Mouse (Mus musculus): ENCODE measurements around the gene P2rx1. TPM values are rescaled to one million over a fixed set of nuclear protein-coding genes. Genes with fewer than 3 reads are reported as not detected.

Gene P2rx1
- polyA plus RNA-seq, 1 experiment: 0.54 TPM

DNA sequence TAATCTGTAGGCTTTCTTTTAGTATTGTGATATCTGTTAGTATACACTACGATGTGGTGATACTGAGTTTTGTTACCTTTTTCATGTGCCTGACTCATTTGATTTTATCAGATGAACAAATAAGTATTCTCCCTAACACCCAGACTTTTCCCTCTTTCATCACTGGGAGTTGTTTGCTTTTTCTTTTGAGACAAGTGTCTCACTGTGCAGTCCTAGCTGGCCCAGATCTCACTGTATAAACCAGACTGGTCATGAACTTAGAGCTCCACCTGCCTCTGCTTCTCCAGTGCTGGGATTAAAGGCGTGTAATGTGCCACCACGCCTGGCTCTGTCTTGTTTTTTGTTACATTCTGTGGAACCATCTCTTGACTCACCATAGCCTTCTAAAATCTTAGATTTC lies 60.7 kb downstream of the P2rx1 start:
- no peak for DNase-seq (ENCODE audit: extremely low spot score in 1 of 2, low spot score in 1 of 2)

GRCm38 (mm10) chr11:73061413-73061812 lies 62.5 kb downstream of the P2rx1 start:
- no peak for DNase-seq (ENCODE audit: extremely low spot score in 1 of 2, low spot score in 1 of 2)

Other genes starting within 250 kb of the P2rx1 start
- 13.8 and 14.0 TPM in 2 replicates for gene Cyb5d2, start 203.0 kb upstream of the P2rx1 start, polyA plus RNA-seq (2012; rRNA removed)
- gene Zzef1, start 202.9 kb upstream of the P2rx1 start, polyA plus RNA-seq (2012; rRNA removed): 29.9 and 32.3 TPM in 2 replicates
- gene Atp2a3, start 37.9 kb upstream of the P2rx1 start, polyA plus RNA-seq (2012; rRNA removed): 4.9 and 5.9 TPM in 2 replicates
- gene Camkk1, start 19.9 kb downstream of the P2rx1 start, polyA plus RNA-seq (2012; rRNA removed): 65.4 and 65.7 TPM in 2 replicates
- 7.5 and 7.7 TPM in 2 replicates for gene Ncbp3, start 48.7 kb downstream of the P2rx1 start, polyA plus RNA-seq (2012; rRNA removed)
- gene Itgae, start 91.5 kb downstream of the P2rx1 start, polyA plus RNA-seq (2012; rRNA removed): 0.17 and 0.18 TPM in 2 replicates
- 0.15 and 0.24 TPM in 2 replicates for gene Haspin, start 139.2 kb downstream of the P2rx1 start, polyA plus RNA-seq (2012; rRNA removed)
- 0.26 and 0.74 TPM in 2 replicates for gene P2rx5, start 161.3 kb downstream of the P2rx1 start, polyA plus RNA-seq (2012; rRNA removed)
- gene Emc6, start 177.9 kb downstream of the P2rx1 start, polyA plus RNA-seq (2012; rRNA removed): 63.0 and 66.5 TPM in 2 replicates
- 23.9 and 24.6 TPM in 2 replicates for gene Tax1bp3, start 178.0 kb downstream of the P2rx1 start, polyA plus RNA-seq (2012; rRNA removed)
- gene Ctns, start 199.9 kb downstream of the P2rx1 start, polyA plus RNA-seq (2012; rRNA removed): 25.9 and 26.0 TPM in 2 replicates
- gene Shpk, start 200.4 kb downstream of the P2rx1 start, polyA plus RNA-seq (2012; rRNA removed): 5.0 and 5.4 TPM in 2 replicates
- gene Trpv1, start 235.2 kb downstream of the P2rx1 start, polyA plus RNA-seq (2012; rRNA removed): 0.36 TPM in 2 replicates